Mouse (Mus musculus): Measurements from ENCODE around the gene Usp38. TPM values are rescaled to one million over a fixed set of nuclear protein-coding genes. Genes with fewer than 3 reads are reported as not detected.

Usp38 gene
- polyA plus RNA-seq, 1 experiment from 2014 or later = 29.8 TPM

DNA sequence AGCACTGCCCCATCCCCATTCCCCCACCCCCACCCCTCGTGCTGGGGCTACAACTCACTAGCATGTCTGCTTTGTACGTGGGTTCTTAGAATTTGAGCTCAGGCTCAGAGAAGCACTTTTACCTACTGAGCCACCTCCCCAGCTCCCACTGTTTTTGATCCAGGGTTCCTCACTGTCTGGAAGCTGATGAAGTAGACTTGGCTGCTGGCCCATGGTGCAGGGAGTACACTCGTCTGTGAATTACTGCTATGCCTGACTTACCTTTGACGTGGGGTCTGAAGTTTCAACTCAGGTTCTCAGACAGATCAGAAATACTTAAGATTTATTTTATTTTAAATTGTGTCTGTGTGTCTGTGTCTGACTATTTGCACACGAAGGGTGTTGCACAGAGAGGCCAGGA lies 57.0 kb downstream of the Usp38 start:
- 77% methylated on average over 5 of the region's 5 CpGs for WGBS
- Histone ChIP-seq H3K4me2 (ENCODE audit: low read depth) (no peak overlapping the region), H3K4me1 (ENCODE audit: control insufficient read depth, insufficient read depth, low read length) (no peaks in the 10 kb centered on the region), H3K4me3 (ENCODE audit: low read depth, low read length) (no peak overlapping the region), H3K36me3 (ENCODE audit: control insufficient read depth, insufficient read depth, low read length) (no peaks in the 10 kb centered on the region), H3K27me3 (ENCODE audit: control insufficient read depth, insufficient read depth, low read length) (no peaks in the 10 kb centered on the region), H3K27ac (ENCODE audit: low read depth, low read length) (no peak overlapping the region), H3K9ac (ENCODE audit: low read length) (no peak overlapping the region), H3K9me3 (ENCODE audit: control insufficient read depth, low read length) (no peaks in the 10 kb centered on the region)
- no peak for DNase-seq (ENCODE audit: low spot score)
- ATAC-seq (ENCODE audit: insufficient read depth, low FRiP score, low TSS enrichment) = no peak

GRCm38 (mm10) chr8:80952973-80953372 lies 61.8 kb downstream of the Usp38 start:
- H3K36me3 ChIP-seq (ENCODE audit: control insufficient read depth, insufficient read depth, low read length) = no peaks in the 10 kb centered on the region
- no peaks in the 10 kb centered on the region for H3K9me3 ChIP-seq (ENCODE audit: control insufficient read depth, low read length)
- no peaks in the 10 kb centered on the region for H3K27me3 ChIP-seq (ENCODE audit: control insufficient read depth, insufficient read depth, low read length)
- no peaks in the 10 kb centered on the region for H3K4me1 ChIP-seq (ENCODE audit: control insufficient read depth, insufficient read depth, low read length)
- H3K9ac ChIP-seq (ENCODE audit: low read length) = no peak overlapping the region
- H3K4me3 ChIP-seq (ENCODE audit: low read depth, low read length) = no peak overlapping the region
- ATAC-seq (ENCODE audit: insufficient read depth, low FRiP score, low TSS enrichment) (no peak), DNase-seq (ENCODE audit: low spot score) (no peak)
- no peak overlapping the region for H3K27ac ChIP-seq (ENCODE audit: low read depth, low read length)
- 86% methylated on average over 3 of the region's 3 CpGs for WGBS
- H3K4me2 ChIP-seq (ENCODE audit: low read depth) = no peak overlapping the region

- no peak overlapping the region for H3K9ac ChIP-seq (ENCODE audit: low read length)
Measured at GRCm38 (mm10) chr8:80952235-80952915, 62.4 kb downstream of the Usp38 start.

DNA sequence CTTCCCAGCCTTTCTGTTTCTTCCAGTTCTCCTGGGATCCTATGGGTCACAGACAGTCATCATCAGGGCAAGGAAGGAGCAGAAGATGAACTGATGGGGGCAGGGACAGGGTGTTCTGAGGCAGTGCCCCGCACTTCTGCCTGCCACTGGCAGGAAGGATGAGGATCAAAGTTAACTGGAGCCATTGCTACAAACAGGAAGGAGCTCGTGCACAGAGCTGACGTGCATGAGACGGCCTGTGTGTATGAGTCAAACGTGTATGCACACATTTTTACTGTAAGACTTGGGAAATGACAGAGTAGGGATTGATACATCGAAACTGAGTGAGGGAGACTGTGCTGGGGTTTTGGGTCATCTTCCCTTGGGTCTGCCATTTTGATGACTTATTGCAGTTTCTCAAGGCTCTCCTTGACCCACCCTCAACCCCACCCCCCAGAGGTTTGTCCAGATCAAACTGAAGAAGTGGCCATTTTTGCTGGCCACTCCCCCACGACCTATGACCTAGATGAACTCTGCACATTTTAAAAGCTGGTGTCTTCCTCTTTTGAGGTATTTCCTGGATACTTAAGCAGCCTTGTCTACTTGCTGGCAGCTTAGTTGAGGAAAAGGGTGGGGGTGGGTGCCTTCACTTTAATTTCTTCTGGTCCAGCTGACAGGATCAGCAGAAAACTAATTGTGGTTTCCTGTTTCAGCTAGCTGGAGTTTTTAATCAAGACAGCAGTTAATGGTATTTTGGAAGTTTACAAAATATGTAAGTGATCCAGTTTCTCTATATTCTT lies 66.1 kb downstream of the Usp38 start:
- Histone ChIP-seq H3K4me2 (ENCODE audit: low read depth) (no peak overlapping the region), H3K9me3 (ENCODE audit: control insufficient read depth, low read length) (no peaks in the 10 kb centered on the region), H3K9ac (ENCODE audit: low read length) (no peak overlapping the region), H3K4me3 (ENCODE audit: low read depth, low read length) (no peak overlapping the region), H3K36me3 (ENCODE audit: control insufficient read depth, insufficient read depth, low read length) (no peaks in the 10 kb centered on the region), H3K27me3 (ENCODE audit: control insufficient read depth, insufficient read depth, low read length) (no peaks in the 10 kb centered on the region), H3K4me1 (ENCODE audit: control insufficient read depth, insufficient read depth, low read length) (no peaks in the 10 kb centered on the region), H3K27ac (ENCODE audit: low read depth, low read length) (no peak overlapping the region)
- 76% methylated on average over 7 of the region's 7 CpGs for WGBS
- no peak for DNase-seq (ENCODE audit: low spot score)
- no peak for ATAC-seq (ENCODE audit: insufficient read depth, low FRiP score, low TSS enrichment)

More at GRCm38 (mm10) chr8:80952235-80952915, 62.4 kb downstream of the Usp38 start:
- H3K27me3 ChIP-seq (ENCODE audit: control insufficient read depth, insufficient read depth, low read length) = no peaks in the 10 kb centered on the region
- H3K4me3 ChIP-seq (ENCODE audit: low read depth, low read length) = no peak overlapping the region
- ATAC-seq (ENCODE audit: insufficient read depth, low FRiP score, low TSS enrichment) = no peak
- 62% methylated on average over 6 of the region's 6 CpGs for WGBS
- H3K4me1 ChIP-seq (ENCODE audit: control insufficient read depth, insufficient read depth, low read length) = no peaks in the 10 kb centered on the region
- no peak overlapping the region for H3K27ac ChIP-seq (ENCODE audit: low read depth, low read length)
- DNase-seq (ENCODE audit: low spot score) = no peak
- no peak overlapping the region for H3K4me2 ChIP-seq (ENCODE audit: low read depth)
- no peaks in the 10 kb centered on the region for H3K36me3 ChIP-seq (ENCODE audit: control insufficient read depth, insufficient read depth, low read length)
- H3K9me3 ChIP-seq (ENCODE audit: control insufficient read depth, low read length) = no peaks in the 10 kb centered on the region

DNA sequence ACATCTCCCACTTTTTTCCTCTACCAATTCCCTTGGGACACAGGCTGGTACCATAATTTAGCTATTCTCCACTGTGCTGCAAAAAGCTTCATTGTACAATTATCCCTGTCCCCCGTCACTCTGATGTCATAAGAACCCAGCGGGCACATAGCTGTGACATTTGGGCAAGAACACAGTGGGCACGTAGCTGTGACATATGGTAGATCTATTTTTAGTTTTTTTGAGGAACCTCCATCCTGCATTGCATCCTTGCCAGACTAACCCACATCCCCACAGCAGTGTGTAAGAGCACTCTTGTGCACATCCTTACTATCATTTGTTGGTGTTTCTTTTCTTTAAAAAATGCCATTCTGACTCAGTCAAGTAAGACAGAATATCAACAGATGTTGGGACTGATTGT lies 71.0 kb downstream of the Usp38 start:
- Histone ChIP-seq H3K4me1 (ENCODE audit: control insufficient read depth, insufficient read depth, low read length) (no peaks in the 10 kb centered on the region), H3K9me3 (ENCODE audit: control insufficient read depth, low read length) (no peaks in the 10 kb centered on the region), H3K36me3 (ENCODE audit: control insufficient read depth, insufficient read depth, low read length) (no peaks in the 10 kb centered on the region), H3K27ac (ENCODE audit: low read depth, low read length) (no peak overlapping the region), H3K4me3 (ENCODE audit: low read depth, low read length) (no peak overlapping the region), H3K9ac (ENCODE audit: low read length) (no peak overlapping the region), H3K4me2 (ENCODE audit: low read depth) (no peak overlapping the region), H3K27me3 (ENCODE audit: control insufficient read depth, insufficient read depth, low read length) (no peaks in the 10 kb centered on the region)
- DNase-seq (ENCODE audit: low spot score) = no peak
- WGBS = 87% methylated on average over 3 of the region's 3 CpGs
- ATAC-seq (ENCODE audit: insufficient read depth, low FRiP score, low TSS enrichment) = no peak

DNA sequence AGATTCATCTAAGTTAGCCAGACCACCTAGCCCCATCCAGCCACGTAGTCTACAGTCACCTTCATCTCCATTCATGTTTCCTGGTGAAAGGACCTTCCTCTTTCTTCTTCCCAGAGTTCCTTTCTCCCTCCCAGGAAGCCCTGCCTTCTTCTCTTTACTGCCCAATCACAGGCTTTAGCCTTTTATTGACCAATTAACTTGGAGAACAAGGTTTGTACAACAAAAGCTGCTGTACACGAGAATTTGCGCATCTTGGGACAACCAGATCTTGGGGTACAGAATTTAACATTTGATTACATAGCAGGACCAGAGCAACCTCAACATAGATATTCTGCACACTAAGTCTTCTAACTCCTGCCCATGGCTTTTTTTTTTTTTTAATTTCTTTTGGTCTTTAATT lies 73.1 kb downstream of the Usp38 start:
- Histone ChIP-seq H3K27me3 (ENCODE audit: control insufficient read depth, insufficient read depth, low read length) (no peaks in the 10 kb centered on the region), H3K9ac (ENCODE audit: low read length) (no peak overlapping the region), H3K4me1 (ENCODE audit: control insufficient read depth, insufficient read depth, low read length) (peaks cover 2% of the 10 kb centered on the region; the same call in 1 of the 2 replicates), H3K4me2 (ENCODE audit: low read depth) (no peak overlapping the region), H3K36me3 (ENCODE audit: control insufficient read depth, insufficient read depth, low read length) (no peaks in the 10 kb centered on the region), H3K9me3 (ENCODE audit: control insufficient read depth, low read length) (no peaks in the 10 kb centered on the region), H3K27ac (ENCODE audit: low read depth, low read length) (no peak overlapping the region), H3K4me3 (ENCODE audit: low read depth, low read length) (no peak overlapping the region)
- WGBS = 93% methylated on average over 3 of the region's 3 CpGs
- ATAC-seq (ENCODE audit: insufficient read depth, low FRiP score, low TSS enrichment) (no peak), DNase-seq (ENCODE audit: low spot score) (no peak)

- WGBS = 62% methylated on average over 15 of the region's 15 CpGs
- ATAC-seq (ENCODE audit: insufficient read depth, low FRiP score, low TSS enrichment) = no peak
Measured at GRCm38 (mm10) chr8:80937814-80938650, 76.7 kb downstream of the Usp38 start.

More at GRCm38 (mm10) chr8:80937814-80938650, 76.7 kb downstream of the Usp38 start:
- no peaks in the 10 kb centered on the region for H3K27me3 ChIP-seq (ENCODE audit: control insufficient read depth, insufficient read depth, low read length)
- no peak overlapping the region for H3K9ac ChIP-seq (ENCODE audit: low read length)
- no peaks in the 10 kb centered on the region for H3K9me3 ChIP-seq (ENCODE audit: control insufficient read depth, low read length)
- no peaks in the 10 kb centered on the region for H3K36me3 ChIP-seq (ENCODE audit: control insufficient read depth, insufficient read depth, low read length)
- no peak overlapping the region for H3K27ac ChIP-seq (ENCODE audit: low read depth, low read length)
- no peak for DNase-seq (ENCODE audit: low spot score)
- H3K4me1 ChIP-seq (ENCODE audit: control insufficient read depth, insufficient read depth, low read length) = peaks cover 2% of the 10 kb centered on the region; the same call in 1 of the 2 replicates
- no peak overlapping the region for H3K4me3 ChIP-seq (ENCODE audit: low read depth, low read length)
- no peak overlapping the region for H3K4me2 ChIP-seq (ENCODE audit: low read depth)
